Mouse (Mus musculus): ENCODE data around the gene Cldn34b1. TPM values are rescaled to one million over a fixed set of nuclear protein-coding genes. Genes with fewer than 3 reads are reported as not detected.
"Not testable (repeated sequence)": the region's sequence is repeated elsewhere in the genome, so short reads cannot be mapped to it uniquely, and the experiment has no call there.

Gene Cldn34b1
- not detected in 2 replicates for polyA plus RNA-seq (2012; rRNA removed)

GRCm38 (mm10) chrX:154890167-154890566 lies at the start of gene Cldn34b1:
Gene Cldn34b1, minus strand, starts transcription at chrX:154890267.
- not testable (repeated sequence) for DNase-seq (ENCODE audit: low read depth)

GRCm38 (mm10) chrX:154935887-154936286 lies 45.8 kb upstream of the Cldn34b1 start, which contains the start of gene Magea6:
Gene Magea6, minus strand, starts transcription at chrX:154935987.
- DNase-seq (ENCODE audit: low read depth), result not testable (repeated sequence)

Other genes starting within 250 kb of the Cldn34b1 start
- not detected in 2 replicates for gene Magea6, start 45.7 kb upstream of the Cldn34b1 start, polyA plus RNA-seq (2012; rRNA removed)
- not detected in 2 replicates for gene Magea3, start 59.2 kb upstream of the Cldn34b1 start, polyA plus RNA-seq (2012; rRNA removed)
- not detected in 2 replicates for gene Magea8, start 105.6 kb upstream of the Cldn34b1 start, polyA plus RNA-seq (2012; rRNA removed)
- not detected in 2 replicates for gene Magea5, start 172.9 kb upstream of the Cldn34b1 start, polyA plus RNA-seq (2012; rRNA removed)
- not detected in 2 replicates for gene Magea1, start 199.5 kb upstream of the Cldn34b1 start, polyA plus RNA-seq (2012; rRNA removed)
- not detected in 2 replicates for gene Magea2, start 203.4 kb upstream of the Cldn34b1 start, polyA plus RNA-seq (2012; rRNA removed)
- 0.23 TPM in 1 of 2 replicates, not detected in the other for gene Cldn34b2, start 238.1 kb upstream of the Cldn34b1 start, polyA plus RNA-seq (2012; rRNA removed)

All from gonadal fat pad, adult 2 months (tissue).